Mouse (Mus musculus): ENCODE results near the gene Hinfp. TPM values are rescaled to one million over a fixed set of nuclear protein-coding genes. Genes with fewer than 3 reads are reported as not detected.
"Not testable (repeated sequence)": the region's sequence is repeated elsewhere in the genome, so short reads cannot be mapped to it uniquely, and the experiment has no call there.

Hinfp gene
- polyA plus RNA-seq, 1 experiment from 2014 or later, result 14.9 TPM

- ATAC-seq (ENCODE audit: extremely low read depth, insufficient number of reproducible peaks, low FRiP score, low TSS enrichment), result peak; percentile 39
- H3K36me3 ChIP-seq, result peaks cover 56% of the 10 kb centered on the region
- WGBS, result 47% methylated on average over 3 of the region's 3 CpGs
- H3K27ac ChIP-seq (replicated peaks), result peak overlapping the region; percentile 100
- H3K4me3 ChIP-seq, result peak overlapping the region; percentile 87
- peak overlapping the region; percentile 81 for H3K4me2 ChIP-seq
- no peaks in the 10 kb centered on the region for H3K27me3 ChIP-seq (replicated peaks)
- H3K9ac ChIP-seq, result peak overlapping the region; percentile 95
- H3K9me3 ChIP-seq, result no peaks in the 10 kb centered on the region
- H3K4me1 ChIP-seq, result peaks cover 36% of the 10 kb centered on the region
Measured at GRCm38 (mm10) chr9:44342173-44342572, 36.7 kb upstream of the Hinfp start.

GRCm38 (mm10) chr9:44341487-44341886 is 36.0 kb upstream of the Hinfp start:
- H3K36me3 ChIP-seq, result peaks cover 56% of the 10 kb centered on the region
- peaks cover 43% of the 10 kb centered on the region for H3K4me1 ChIP-seq
- no peaks in the 10 kb centered on the region for H3K9me3 ChIP-seq
- H3K27ac ChIP-seq (replicated peaks), result peak overlapping the region; percentile 100
- H3K9ac ChIP-seq, result peak overlapping the region; percentile 95
- peak overlapping the region; percentile 81 for H3K4me2 ChIP-seq
- no peak for ATAC-seq (ENCODE audit: extremely low read depth, insufficient number of reproducible peaks, low FRiP score, low TSS enrichment)
- 68% methylated on average over 5 of the region's 5 CpGs for WGBS
- no peaks in the 10 kb centered on the region for H3K27me3 ChIP-seq (replicated peaks)
- peak overlapping the region; percentile 87 for H3K4me3 ChIP-seq

GRCm38 (mm10) chr9:44338574-44338973 is 33.1 kb upstream of the Hinfp start:
- no peaks in the 10 kb centered on the region for H3K27me3 ChIP-seq (replicated peaks)
- H3K4me3 ChIP-seq, result peak overlapping the region; percentile 23; the same call in 1 of the 2 replicates
- H3K9me3 ChIP-seq, result no peaks in the 10 kb centered on the region
- peaks cover 60% of the 10 kb centered on the region for H3K36me3 ChIP-seq
- no peak overlapping the region for H3K27ac ChIP-seq (replicated peaks)
- no peak overlapping the region for H3K9ac ChIP-seq
- no peak for ATAC-seq (ENCODE audit: extremely low read depth, insufficient number of reproducible peaks, low FRiP score, low TSS enrichment)
- 76% methylated on average over 5 of the region's 5 CpGs for WGBS
- H3K4me2 ChIP-seq, result peak overlapping the region; percentile 81
- peaks cover 48% of the 10 kb centered on the region for H3K4me1 ChIP-seq

GRCm38 (mm10) chr9:44337436-44338169 is 32.1 kb upstream of the Hinfp start:
- Histone ChIP-seq H3K4me1 (peaks cover 40% of the 10 kb centered on the region), H3K27ac (replicated peaks) (peak overlapping the region; percentile 29; the same call in 1 of the 2 replicates)
- no peak for ATAC-seq (ENCODE audit: extremely low read depth, insufficient number of reproducible peaks, low FRiP score, low TSS enrichment)

GRCm38 (mm10) chr9:44336964-44337363 is 31.5 kb upstream of the Hinfp start:
- H3K4me3 ChIP-seq, result peak overlapping the region; percentile 97
- H3K36me3 ChIP-seq, result peaks cover 76% of the 10 kb centered on the region
- H3K4me2 ChIP-seq, result peak overlapping the region; percentile 81
- peaks cover 34% of the 10 kb centered on the region for H3K4me1 ChIP-seq
- H3K27ac ChIP-seq (replicated peaks), result peak overlapping the region; percentile 29
- no peaks in the 10 kb centered on the region for H3K9me3 ChIP-seq
- H3K9ac ChIP-seq, result peak overlapping the region; percentile 99
- H3K27me3 ChIP-seq (replicated peaks), result no peaks in the 10 kb centered on the region
- WGBS, result 58% methylated on average over 3 of the region's 3 CpGs
- ATAC-seq (ENCODE audit: extremely low read depth, insufficient number of reproducible peaks, low FRiP score, low TSS enrichment), result no peak

More at GRCm38 (mm10) chr9:44337436-44338169, 32.1 kb upstream of the Hinfp start:
- H3K4me2 ChIP-seq, result peak overlapping the region; percentile 81
- 60% methylated on average over 9 of the region's 9 CpGs for WGBS
- peak overlapping the region; percentile 97 for H3K4me3 ChIP-seq
- H3K9ac ChIP-seq, result peak overlapping the region; percentile 99
- H3K9me3 ChIP-seq, result no peaks in the 10 kb centered on the region
- H3K36me3 ChIP-seq, result peaks cover 70% of the 10 kb centered on the region
- H3K27me3 ChIP-seq (replicated peaks), result no peaks in the 10 kb centered on the region

- H3K4me2 ChIP-seq, result peak overlapping the region; percentile 81
- H3K27me3 ChIP-seq (replicated peaks); ATAC-seq (ENCODE audit: extremely low read depth, insufficient number of reproducible peaks, low FRiP score, low TSS enrichment); H3K9me3 ChIP-seq: not testable (repeated sequence)
- H3K4me3 ChIP-seq, result peak overlapping the region; percentile 97
- WGBS, result 42% methylated on average over 4 of the region's 4 CpGs
- peaks cover 29% of the 10 kb centered on the region for H3K4me1 ChIP-seq
- H3K9ac ChIP-seq, result peak overlapping the region; percentile 99
- peaks cover 77% of the 10 kb centered on the region for H3K36me3 ChIP-seq
- peak overlapping the region; percentile 29 for H3K27ac ChIP-seq (replicated peaks)
Measured at GRCm38 (mm10) chr9:44336513-44336912, 31.0 kb upstream of the Hinfp start.

GRCm38 (mm10) chr9:44336093-44336406 is 30.6 kb upstream of the Hinfp start:
- 2% methylated on average over 5 of the region's 5 CpGs for WGBS
- peaks cover 77% of the 10 kb centered on the region for H3K36me3 ChIP-seq

GRCm38 (mm10) chr9:44335331-44336092 is 30.0 kb upstream of the Hinfp start:
- Histone ChIP-seq H3K27ac (replicated peaks) (peak overlapping the region; percentile 99), H3K4me1 (peaks cover 29% of the 10 kb centered on the region), H3K4me2 (peak overlapping the region; percentile 81), H3K27me3 (replicated peaks) (no peaks in the 10 kb centered on the region), H3K9ac (peak overlapping the region; percentile 99), H3K4me3 (peak overlapping the region; percentile 97), H3K9me3 (no peaks in the 10 kb centered on the region), H3K36me3 (peaks cover 77% of the 10 kb centered on the region)
- under 1% methylated on average over 50 of the region's 50 CpGs for WGBS
- peak; percentile 11 for ATAC-seq (ENCODE audit: extremely low read depth, insufficient number of reproducible peaks, low FRiP score, low TSS enrichment)

More at GRCm38 (mm10) chr9:44336093-44336406, 30.6 kb upstream of the Hinfp start:
- no peaks in the 10 kb centered on the region for H3K9me3 ChIP-seq
- ATAC-seq (ENCODE audit: extremely low read depth, insufficient number of reproducible peaks, low FRiP score, low TSS enrichment), result no peak
- peak overlapping the region; percentile 97 for H3K4me3 ChIP-seq
- peak overlapping the region; percentile 81 for H3K4me2 ChIP-seq
- peak overlapping the region; percentile 99 for H3K27ac ChIP-seq (replicated peaks)
- peaks cover 29% of the 10 kb centered on the region for H3K4me1 ChIP-seq
- H3K9ac ChIP-seq, result peak overlapping the region; percentile 99
- H3K27me3 ChIP-seq (replicated peaks), result no peaks in the 10 kb centered on the region

GRCm38 (mm10) chr9:44334396-44335330 is 29.2 kb upstream of the Hinfp start, which contains the start of gene H2afx:
Gene H2afx, plus strand, starts transcription at chr9:44334694.
- peak; percentile 92 for ATAC-seq (ENCODE audit: extremely low read depth, insufficient number of reproducible peaks, low FRiP score, low TSS enrichment)
- Histone ChIP-seq H3K4me2 (peak within 1 kb of the TSS; percentile 81), H3K4me3 (peak within 1 kb of the TSS; percentile 97), H3K36me3 (peaks cover 77% of the 10 kb centered on the region), H3K9me3 (no peaks in the 10 kb centered on the region), H3K4me1 (peaks cover 29% of the 10 kb centered on the region), H3K9ac (peak within 1 kb of the TSS; percentile 99), H3K27ac (replicated peaks) (peak within 1 kb of the TSS; percentile 99), H3K27me3 (replicated peaks) (no peaks in the 10 kb centered on the region)
- under 1% methylated on average over 89 of the region's 91 CpGs for WGBS

- no peak for ATAC-seq (ENCODE audit: extremely low read depth, insufficient number of reproducible peaks, low FRiP score, low TSS enrichment)
- 94% methylated on average over 13 of the region's 13 CpGs for WGBS
- peaks cover 29% of the 10 kb centered on the region for H3K4me1 ChIP-seq
- no peaks in the 10 kb centered on the region for H3K27me3 ChIP-seq (replicated peaks)
- H3K36me3 ChIP-seq, result peaks cover 77% of the 10 kb centered on the region
- H3K4me2 ChIP-seq, result no peak overlapping the region
- no peaks in the 10 kb centered on the region for H3K9me3 ChIP-seq
- no peak overlapping the region for H3K4me3 ChIP-seq
- H3K27ac ChIP-seq (replicated peaks), result no peak overlapping the region
- no peak overlapping the region for H3K9ac ChIP-seq
Measured at GRCm38 (mm10) chr9:44332918-44333638, 27.6 kb upstream of the Hinfp start.
